Mouse (Mus musculus) embryonic facial prominence, embryonic 11.5 days (tissue): ENCODE measurements around the gene Aup1. TPM values are rescaled to one million over a fixed set of nuclear protein-coding genes. Genes with fewer than 3 reads are reported as not detected.

Experiments used
- ATAC-seq: fragments of 200-750 bp; cut with Nextera tagmentation; replicated peaks from 2 replicates; pipeline ENCODE4 v1.8.0; 2017; ENCODE audit warnings: low read depth; ENCODE audit not compliant: insufficient number of reproducible peaks, low FRiP score, low TSS enrichment
- DNase-seq: peaks from one replicate; pipeline ENCODE4 v3.0.0-alpha.2; 2015; ENCODE audit warnings: low spot score
- H3K27ac ChIP-seq: fragments of 300-500 bp; sonication (generic); replicated peaks from 2 replicates; pipeline ENCODE4 v1.5.1; 2014; ENCODE audit warnings: mild to moderate bottlenecking, low read depth, low read length, control low read depth
- H3K27me3 ChIP-seq: fragments of 300-500 bp; sonication (generic); 2 replicates; pipeline ENCODE4 v1.6.1; 2014; ENCODE audit warnings: mild to moderate bottlenecking, low read length, moderate library complexity, mixed read lengths; ENCODE audit not compliant: control insufficient read depth, insufficient read depth
- H3K36me3 ChIP-seq: fragments of 300-500 bp; sonication (generic); replicated peaks from 2 replicates; pipeline ENCODE4 v1.6.1; 2014; ENCODE audit warnings: low read depth, mild to moderate bottlenecking, low read length, moderate library complexity, mixed read lengths; ENCODE audit not compliant: control insufficient read depth, insufficient read depth
- H3K4me1 ChIP-seq: fragments of 300-500 bp; sonication (generic); 2 replicates; pipeline ENCODE4 v1.6.1; 2014; ENCODE audit warnings: low read length, mixed read lengths; ENCODE audit not compliant: control insufficient read depth, insufficient read depth
- H3K4me2 ChIP-seq: fragments of 300-500 bp; sonication (generic); 2 replicates; pipeline ENCODE4 v1.6.1; 2014; ENCODE audit warnings: low read depth, mild to moderate bottlenecking, control low read depth, low read length, moderate library complexity
- H3K4me3 ChIP-seq: fragments of 300-500 bp; sonication (generic); 2 replicates; pipeline ENCODE4 v1.5.1; 2014; ENCODE audit warnings: low read depth, low read length, control low read depth
- H3K9ac ChIP-seq: fragments of 300-500 bp; sonication (generic); replicated peaks from 2 replicates; pipeline ENCODE4 v1.6.1; 2014; ENCODE audit warnings: mild to moderate bottlenecking, control low read depth, low read length
- H3K9me3 ChIP-seq: fragments of 300-500 bp; sonication (generic); replicated peaks from 2 replicates; pipeline ENCODE4 v1.6.1; 2016; ENCODE audit warnings: mild to moderate bottlenecking, low read length, inconsistent platforms, mixed read lengths; ENCODE audit not compliant: control insufficient read depth
- WGBS: fragments of 180-500 bp; shearing (Covaris S2); extraction: QIAGEN DNeasy Blood & Tissue Kit; methylation state at CpG from one replicate; pipeline ENCODE4 v1.1.7; 2014; 5-methylcytosine and 5-hydroxymethylcytosine counted together
- polyA plus RNA-seq: library from polyadenylated mRNA; unstranded; fragments of >200 nt; fragmentation: Nextera tagmentation; extraction: Ambion mirVana; gene quantifications from 2 replicates; pipeline ENCODE4 v1.2.1, GENCODE M21; 2014

Gene Aup1
- polyA plus RNA-seq, 1 experiment from 2014 or later, result 105 TPM

DNA sequence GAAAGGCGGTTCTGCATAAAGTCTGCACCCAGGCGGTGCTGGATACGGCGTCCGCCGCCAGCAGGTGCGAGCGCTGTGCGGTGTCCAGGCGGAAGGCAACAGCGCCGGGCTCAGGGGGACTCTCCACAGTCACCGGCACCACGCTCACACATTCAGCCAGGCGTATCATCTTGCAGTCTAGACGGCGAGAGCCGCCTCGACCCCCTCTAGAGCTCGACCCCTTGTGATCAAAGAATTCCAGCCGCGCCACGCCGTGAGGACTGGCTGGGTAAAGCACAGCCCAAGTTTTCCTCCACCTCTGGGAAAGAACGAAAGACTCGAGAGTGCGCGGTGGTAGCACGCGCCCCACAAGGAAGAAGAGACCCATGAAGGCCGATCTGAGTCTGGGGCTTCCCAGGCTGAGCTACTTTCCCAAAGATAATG, 21.5 kb upstream of the Aup1 start:
- H3K27ac ChIP-seq, result peak overlapping the region; percentile 54; the same call in 1 of the 2 replicates
- WGBS, result 0% methylated on average over 31 of the region's 31 CpGs
- H3K9me3 ChIP-seq, result no peaks in the 10 kb centered on the region
- DNase-seq, result peak; percentile 72
- peak overlapping the region; percentile 85 for H3K4me2 ChIP-seq
- H3K27me3 ChIP-seq, result peaks cover 23% of the 10 kb centered on the region
- H3K4me3 ChIP-seq, result peak overlapping the region; percentile 51
- H3K9ac ChIP-seq, result peak overlapping the region; percentile 58
- no peaks in the 10 kb centered on the region for H3K4me1 ChIP-seq
- H3K36me3 ChIP-seq, result no peaks in the 10 kb centered on the region
- ATAC-seq, result peak; percentile 61

DNA sequence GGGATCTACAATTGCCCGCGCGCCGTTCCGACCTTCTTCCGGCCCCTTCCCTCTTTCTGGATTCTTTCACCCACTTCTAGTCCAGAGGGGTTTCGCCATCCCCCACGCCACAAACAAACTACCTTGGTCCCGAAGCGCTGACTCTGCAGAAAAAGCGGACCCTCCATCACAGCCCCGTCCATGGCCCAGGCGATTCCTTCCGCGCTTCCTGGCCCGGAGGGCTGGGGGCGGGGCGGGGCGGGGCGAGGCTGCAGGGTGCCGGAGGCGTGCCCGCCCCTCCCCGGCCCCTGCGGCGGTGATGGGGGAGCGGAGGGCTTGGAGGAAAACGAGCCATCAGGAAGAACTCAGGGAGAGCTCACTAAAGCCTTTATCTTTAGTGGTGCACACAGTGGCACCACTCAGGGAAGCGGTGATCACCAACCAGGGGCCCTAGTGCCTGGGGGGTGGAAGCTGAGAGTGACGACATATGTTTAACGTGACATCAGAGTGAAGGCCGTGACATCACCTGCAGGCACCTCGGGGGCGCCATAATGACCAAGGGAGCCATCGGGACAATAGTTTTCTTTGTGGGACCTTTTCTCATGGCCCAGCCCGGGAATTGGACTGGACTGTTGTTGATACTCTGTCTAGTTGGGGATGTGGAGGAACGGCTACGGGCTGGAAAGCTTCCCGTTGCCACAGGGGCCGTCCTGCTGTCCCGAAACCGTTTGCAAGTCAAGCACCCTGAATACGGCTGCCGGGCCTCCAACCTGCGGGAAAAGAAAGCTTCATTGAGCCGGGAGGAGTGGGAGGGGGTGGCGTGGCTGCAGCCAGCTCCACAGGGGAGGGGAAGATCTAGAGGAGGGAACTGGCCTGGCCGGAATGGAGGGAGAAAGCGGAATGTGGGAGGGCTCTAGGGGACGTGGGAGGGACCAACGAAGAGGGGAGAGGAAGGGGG, 20.8 kb upstream of the Aup1 start, which contains the start of the genes Dok1 and Loxl3:
Gene Dok1 (minus strand): TSS at position 223 of the 937 bp plus-strand sequence.
Gene Loxl3 (plus strand): TSS at position 925 of the 937 bp plus-strand sequence.
- Histone ChIP-seq H3K4me2 (peak within 1 kb of the TSS; percentile 85), H3K36me3 (no peaks in the 10 kb centered on the region), H3K4me3 (peak within 1 kb of the TSS; percentile 51), H3K4me1 (no peaks in the 10 kb centered on the region), H3K27ac (peak within 1 kb of the TSS; percentile 54; the same call in 1 of the 2 replicates), H3K9me3 (no peaks in the 10 kb centered on the region), H3K9ac (peak within 1 kb of the TSS; percentile 58), H3K27me3 (peaks cover 23% of the 10 kb centered on the region)
- ATAC-seq (peak; percentile 72), DNase-seq (peak; percentile 81)
- under 1% methylated on average over 50 of the region's 51 CpGs for WGBS

DNA sequence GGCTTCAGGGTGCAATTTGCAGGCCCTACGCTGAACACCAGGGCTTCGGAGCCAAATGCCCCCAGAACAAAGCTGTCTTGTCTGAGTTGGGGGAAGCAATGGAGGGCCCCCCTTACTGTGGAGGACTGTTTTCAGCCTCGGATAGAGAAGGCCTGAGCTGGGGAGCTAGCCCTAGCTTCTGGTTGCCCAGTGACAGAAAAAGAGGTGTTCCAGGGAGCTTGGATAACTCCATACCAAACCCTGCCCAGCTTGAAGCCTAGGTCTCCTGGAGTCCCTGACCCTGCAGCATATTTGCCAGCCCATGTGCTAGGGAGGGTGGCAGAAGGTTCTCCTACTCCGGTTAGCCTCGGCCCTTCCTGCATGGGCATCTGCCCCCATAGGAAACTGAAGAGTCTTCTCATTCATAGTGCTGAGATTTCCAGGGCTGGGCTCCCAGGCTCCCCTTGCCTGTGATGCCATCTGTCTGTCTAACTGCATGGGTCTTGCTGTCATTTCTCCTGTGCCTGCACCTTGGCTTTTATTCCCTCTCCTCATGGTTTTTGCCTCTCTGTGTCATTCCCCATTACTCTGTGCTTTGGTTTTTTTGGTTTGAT, 19.8 kb upstream of the Aup1 start:
- no peak for ATAC-seq
- Histone ChIP-seq H3K36me3 (no peaks in the 10 kb centered on the region), H3K27ac (no peak overlapping the region), H3K9me3 (no peaks in the 10 kb centered on the region), H3K4me3 (peak overlapping the region; percentile 51), H3K4me2 (peak overlapping the region; percentile 85), H3K9ac (peak overlapping the region; percentile 58), H3K27me3 (peaks cover 23% of the 10 kb centered on the region), H3K4me1 (no peaks in the 10 kb centered on the region)
- DNase-seq, result no peak
- 14% methylated on average over 5 of the region's 5 CpGs for WGBS

GRCm38 (mm10) chr6:83037188-83037587, 17.1 kb upstream of the Aup1 start:
- no peak overlapping the region for H3K4me3 ChIP-seq
- H3K9me3 ChIP-seq, result no peaks in the 10 kb centered on the region
- H3K27ac ChIP-seq, result no peak overlapping the region
- H3K4me1 ChIP-seq, result no peaks in the 10 kb centered on the region
- ATAC-seq, result no peak
- DNase-seq, result no peak
- no peak overlapping the region for H3K4me2 ChIP-seq
- 73% methylated on average over 8 of the region's 8 CpGs for WGBS
- H3K27me3 ChIP-seq, result peaks cover 4% of the 10 kb centered on the region
- no peak overlapping the region for H3K9ac ChIP-seq
- no peaks in the 10 kb centered on the region for H3K36me3 ChIP-seq

DNA sequence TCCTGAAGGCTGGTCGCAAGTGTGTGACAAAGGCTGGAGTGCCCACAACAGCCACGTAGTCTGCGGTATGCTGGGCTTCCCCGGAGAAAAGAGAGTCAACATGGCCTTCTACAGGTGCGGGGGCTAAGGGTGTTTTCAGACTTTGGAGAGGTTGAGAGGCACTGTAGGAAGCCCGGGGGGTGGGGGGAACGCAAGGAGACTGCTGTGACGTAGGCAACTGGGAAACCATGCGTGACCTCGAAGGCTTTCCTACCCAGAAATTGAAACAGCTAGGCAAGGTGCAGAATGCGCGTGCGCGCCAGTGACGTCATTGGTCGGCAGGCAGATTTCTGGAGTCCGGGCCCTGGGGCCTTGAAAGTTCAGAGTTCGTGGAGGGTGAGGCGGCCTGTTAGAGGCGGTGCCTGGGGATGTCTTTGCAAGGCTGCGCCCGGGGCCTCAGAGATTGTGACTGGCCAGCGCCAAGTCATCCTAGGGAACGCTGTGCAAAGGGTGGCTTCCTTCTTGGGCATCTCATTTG, 15.8 kb upstream of the Aup1 start:
- H3K27me3 ChIP-seq, result no peaks in the 10 kb centered on the region
- H3K27ac ChIP-seq, result no peak overlapping the region
- no peaks in the 10 kb centered on the region for H3K36me3 ChIP-seq
- WGBS, result 9% methylated on average over 24 of the region's 24 CpGs
- H3K4me3 ChIP-seq, result no peak overlapping the region
- no peaks in the 10 kb centered on the region for H3K9me3 ChIP-seq
- H3K4me2 ChIP-seq, result peak overlapping the region; percentile 48
- no peaks in the 10 kb centered on the region for H3K4me1 ChIP-seq
- H3K9ac ChIP-seq, result no peak overlapping the region; the same call in 1 of the 2 replicates
- no peak for ATAC-seq
- peak; percentile 85 for DNase-seq

GRCm38 (mm10) chr6:83040601-83041000, 13.7 kb upstream of the Aup1 start:
- H3K36me3 ChIP-seq, result no peaks in the 10 kb centered on the region
- H3K4me3 ChIP-seq, result no peak overlapping the region
- H3K4me1 ChIP-seq, result no peaks in the 10 kb centered on the region
- H3K27me3 ChIP-seq, result no peaks in the 10 kb centered on the region
- H3K9me3 ChIP-seq, result no peaks in the 10 kb centered on the region
- ATAC-seq (no peak), DNase-seq (no peak)
- 77% methylated on average over 5 of the region's 5 CpGs for WGBS
- no peak overlapping the region for H3K9ac ChIP-seq
- no peak overlapping the region for H3K27ac ChIP-seq
- H3K4me2 ChIP-seq, result no peak overlapping the region

DNA sequence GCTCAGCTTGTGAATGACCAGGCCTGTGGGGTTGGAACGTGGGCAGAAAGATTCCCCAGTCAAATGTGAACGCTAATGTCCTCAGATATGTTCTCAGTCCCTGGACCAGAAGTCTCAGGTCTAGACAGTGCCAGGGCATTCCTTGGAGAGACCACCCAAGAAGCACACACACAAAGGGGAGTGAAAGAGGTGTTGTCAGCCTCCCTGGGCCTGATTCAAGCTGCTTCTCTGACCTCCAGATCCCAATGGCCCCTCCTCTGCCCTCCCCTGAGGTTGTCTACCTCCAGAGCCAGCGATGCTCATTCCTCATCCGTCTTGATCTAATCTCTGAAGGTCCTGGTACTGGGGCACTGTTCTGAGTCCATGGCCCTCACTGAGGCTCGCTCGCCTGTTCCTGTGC, 10.8 kb upstream of the Aup1 start:
- H3K36me3 ChIP-seq, result no peaks in the 10 kb centered on the region
- H3K4me1 ChIP-seq, result no peaks in the 10 kb centered on the region
- 64% methylated on average over 6 of the region's 6 CpGs for WGBS
- no peak for ATAC-seq
- H3K9me3 ChIP-seq, result no peaks in the 10 kb centered on the region
- H3K4me3 ChIP-seq, result no peak overlapping the region
- H3K9ac ChIP-seq, result no peak overlapping the region
- H3K4me2 ChIP-seq, result no peak overlapping the region
- no peaks in the 10 kb centered on the region for H3K27me3 ChIP-seq
- no peak overlapping the region for H3K27ac ChIP-seq
- DNase-seq, result no peak
